Mouse (Mus musculus): ENCODE measurements around the gene Lmna. TPM values are rescaled to one million over a fixed set of nuclear protein-coding genes. Genes with fewer than 3 reads are reported as not detected.

Gene Lmna
- polyA plus RNA-seq, 1 experiment from 2014 or later, result 96.7 TPM

- Histone ChIP-seq H3K4me3 (ENCODE audit: inconsistent target) (no peak overlapping the region), H3K27ac (no peak overlapping the region), H3K79me2 (ENCODE audit: inconsistent target) (no peaks in the 10 kb centered on the region), H3K36me3 (ENCODE audit: inconsistent target) (no peaks in the 10 kb centered on the region)
- 93% methylated on average over 2 of the region's 2 CpGs for WGBS (ENCODE audit: missing documents)
These were observed 10.3 kb upstream of the Lmna start for GRCm38 (mm10) chr3:88520078-88520477.

GRCm38 (mm10) chr3:88518411-88518810, 8.7 kb upstream of the Lmna start:
- Histone ChIP-seq H3K79me2 (ENCODE audit: inconsistent target) (no peaks in the 10 kb centered on the region), H3K36me3 (ENCODE audit: inconsistent target) (no peaks in the 10 kb centered on the region), H3K4me3 (ENCODE audit: inconsistent target) (no peak overlapping the region), H3K27ac (no peak overlapping the region)
- 88% methylated on average over 4 of the region's 4 CpGs for WGBS (ENCODE audit: missing documents)

GRCm38 (mm10) chr3:88516407-88516806, 6.7 kb upstream of the Lmna start:
- Histone ChIP-seq H3K27ac (no peak overlapping the region), H3K4me3 (ENCODE audit: inconsistent target) (no peak overlapping the region), H3K79me2 (ENCODE audit: inconsistent target) (no peaks in the 10 kb centered on the region), H3K36me3 (ENCODE audit: inconsistent target) (no peaks in the 10 kb centered on the region)
- 100% methylated on average over 2 of the region's 2 CpGs for WGBS (ENCODE audit: missing documents)

GRCm38 (mm10) chr3:88515095-88515386, 5.3 kb upstream of the Lmna start:
- WGBS (ENCODE audit: missing documents), result 100% methylated on average over 2 of the region's 2 CpGs
- no peak overlapping the region for H3K27ac ChIP-seq
- H3K36me3 ChIP-seq (ENCODE audit: inconsistent target), result no peaks in the 10 kb centered on the region
- no peak overlapping the region for H3K4me3 ChIP-seq (ENCODE audit: inconsistent target)
- H3K79me2 ChIP-seq (ENCODE audit: inconsistent target), result no peaks in the 10 kb centered on the region

- Histone ChIP-seq H3K36me3 (ENCODE audit: inconsistent target) (no peaks in the 10 kb centered on the region), H3K4me3 (ENCODE audit: inconsistent target) (no peak overlapping the region), H3K27ac (peak overlapping the region; percentile 56), H3K79me2 (ENCODE audit: inconsistent target) (no peaks in the 10 kb centered on the region)
- 87% methylated on average over 10 of the region's 10 CpGs for WGBS (ENCODE audit: missing documents)
These were observed 4.7 kb upstream of the Lmna start for GRCm38 (mm10) chr3:88514231-88515094.

GRCm38 (mm10) chr3:88513546-88514115, 3.9 kb upstream of the Lmna start:
- no peaks in the 10 kb centered on the region for H3K36me3 ChIP-seq (ENCODE audit: inconsistent target)
- WGBS (ENCODE audit: missing documents), result 28% methylated on average over 6 of the region's 7 CpGs

GRCm38 (mm10) chr3:88512896-88513545, 3.3 kb upstream of the Lmna start:
- Histone ChIP-seq H3K36me3 (ENCODE audit: inconsistent target) (no peaks in the 10 kb centered on the region), H3K27ac (peak overlapping the region; percentile 56), H3K79me2 (ENCODE audit: inconsistent target) (no peaks in the 10 kb centered on the region; the same call in 1 of the 2 replicates), H3K4me3 (ENCODE audit: inconsistent target) (no peak overlapping the region)
- 26% methylated on average over 15 of the region's 15 CpGs for WGBS (ENCODE audit: missing documents)

More at GRCm38 (mm10) chr3:88513546-88514115, 3.9 kb upstream of the Lmna start:
- Histone ChIP-seq H3K79me2 (ENCODE audit: inconsistent target) (no peaks in the 10 kb centered on the region; the same call in 1 of the 2 replicates), H3K4me3 (ENCODE audit: inconsistent target) (no peak overlapping the region), H3K27ac (peak overlapping the region; percentile 56)

GRCm38 (mm10) chr3:88512141-88512895, 2.6 kb upstream of the Lmna start:
- H3K79me2 ChIP-seq (ENCODE audit: inconsistent target), result no peaks in the 10 kb centered on the region; the same call in 1 of the 2 replicates
- 63% methylated on average over 6 of the region's 6 CpGs for WGBS (ENCODE audit: missing documents)
- H3K4me3 ChIP-seq (ENCODE audit: inconsistent target), result no peak overlapping the region
- H3K27ac ChIP-seq, result peak overlapping the region; percentile 56
- H3K36me3 ChIP-seq (ENCODE audit: inconsistent target), result no peaks in the 10 kb centered on the region

- Histone ChIP-seq H3K79me2 (ENCODE audit: inconsistent target) (no peaks in the 10 kb centered on the region; the same call in 1 of the 2 replicates), H3K4me3 (ENCODE audit: inconsistent target) (no peak overlapping the region), H3K36me3 (ENCODE audit: inconsistent target) (no peaks in the 10 kb centered on the region), H3K27ac (0 out of 2 replicates have a peak overlapping the region, but pooled peaks have one; percentile 56)
- WGBS (ENCODE audit: missing documents), result 58% methylated on average over 4 of the region's 4 CpGs
These were observed 1.8 kb upstream of the Lmna start for GRCm38 (mm10) chr3:88511559-88511958.

GRCm38 (mm10) chr3:88510421-88511289, 899 bp upstream of the Lmna start:
- Histone ChIP-seq H3K36me3 (ENCODE audit: inconsistent target) (no peaks in the 10 kb centered on the region), H3K27ac (peak overlapping the region; percentile 46), H3K4me3 (ENCODE audit: inconsistent target) (no peak overlapping the region; the same call in 1 of the 2 replicates), H3K79me2 (ENCODE audit: inconsistent target) (no peaks in the 10 kb centered on the region; the same call in 1 of the 2 replicates)
- WGBS (ENCODE audit: missing documents), result 53% methylated on average over 11 of the region's 13 CpGs

GRCm38 (mm10) chr3:88509250-88509649, 506 bp downstream of the Lmna start:
- no peaks in the 10 kb centered on the region for H3K36me3 ChIP-seq (ENCODE audit: inconsistent target)
- 72% methylated on average over 3 of the region's 3 CpGs for WGBS (ENCODE audit: missing documents)
- H3K27ac ChIP-seq, result peak overlapping the region; percentile 72
- H3K4me3 ChIP-seq (ENCODE audit: inconsistent target), result peak overlapping the region; percentile 40
- no peaks in the 10 kb centered on the region; the same call in 1 of the 2 replicates for H3K79me2 ChIP-seq (ENCODE audit: inconsistent target)

- H3K79me2 ChIP-seq (ENCODE audit: inconsistent target), result peaks cover 21% of the 10 kb centered on the region
- H3K27ac ChIP-seq, result no peak overlapping the region
- H3K36me3 ChIP-seq (ENCODE audit: inconsistent target), result no peaks in the 10 kb centered on the region
- 81% methylated on average over 7 of the region's 7 CpGs for WGBS (ENCODE audit: missing documents)
- no peak overlapping the region for H3K4me3 ChIP-seq (ENCODE audit: inconsistent target)
These were observed 4.0 kb downstream of the Lmna start for GRCm38 (mm10) chr3:88505765-88506164.

GRCm38 (mm10) chr3:88505081-88505480, 4.7 kb downstream of the Lmna start:
- H3K36me3 ChIP-seq (ENCODE audit: inconsistent target), result no peaks in the 10 kb centered on the region
- H3K4me3 ChIP-seq (ENCODE audit: inconsistent target), result no peak overlapping the region
- peaks cover 27% of the 10 kb centered on the region for H3K79me2 ChIP-seq (ENCODE audit: inconsistent target)
- 91% methylated on average over 6 of the region's 6 CpGs for WGBS (ENCODE audit: missing documents)
- no peak overlapping the region for H3K27ac ChIP-seq

All from macrophage (primary cell).